Mouse (Mus musculus): Measurements from ENCODE around the gene Tcf7.

GRCm38 (mm10) chr11:52258711-52259110 lies 24.1 kb downstream of the Tcf7 start:
- TF ChIP-seq CTCF (IDR thresholded peaks at IDR 0.05; ENCODE audit: borderline replicate concordance, control insufficient read depth, extremely low read depth, insufficient read depth, low read length, poor library complexity) (no peak), POLR2A (IDR thresholded peaks at IDR 0.05; ENCODE audit: control insufficient read depth, extremely low read depth, insufficient read depth, low read length, poor library complexity) (no peak)

Measured in thymus, adult 2 months (tissue).